Mouse (Mus musculus) kidney, adult 2 months (tissue): ENCODE data around the gene Ascc1. TPM values are rescaled to one million over a fixed set of nuclear protein-coding genes. Genes with fewer than 3 reads are reported as not detected.

Experiments used
- DNase-seq: peaks from one replicate; pipeline ENCODE4 v3.0.0; 2021
- H3K27ac ChIP-seq: fragments of 200-500 bp; 2 replicates; pipeline ENCODE4 v1.5.1; 2012; ENCODE audit warnings: low read depth, low read length, control low read depth, inconsistent platforms; ENCODE audit not compliant: insufficient read depth
- H3K27me3 ChIP-seq: fragments of 200-500 bp; replicated peaks from 2 replicates; pipeline ENCODE4 v1.6.1; 2012; ENCODE audit warnings: mild to moderate bottlenecking, moderate library complexity, low read length, inconsistent platforms; ENCODE audit not compliant: control insufficient read depth, insufficient read depth
- H3K36me3 ChIP-seq: fragments of 200-500 bp; 2 replicates; pipeline ENCODE4 v1.6.1; 2012; ENCODE audit warnings: mild to moderate bottlenecking, moderate library complexity, low read length, inconsistent platforms; ENCODE audit not compliant: control insufficient read depth, insufficient read depth
- H3K4me1 ChIP-seq: fragments of 200-500 bp; 2 replicates; pipeline ENCODE4 v1.6.1; 2011; ENCODE audit warnings: low read length; ENCODE audit not compliant: control insufficient read depth, insufficient read depth
- H3K4me3 ChIP-seq: fragments of 200-500 bp; 2 replicates; pipeline ENCODE4 v1.5.1; 2011; ENCODE audit warnings: mild to moderate bottlenecking, low read depth, low read length, control low read depth; ENCODE audit not compliant: insufficient read depth
- CTCF ChIP-seq: fragments of 200-500 bp; conservative IDR thresholded peaks from 2 replicates; pipeline ENCODE4 v1.5.1; 2011; ENCODE audit warnings: low read depth, mild to moderate bottlenecking, control low read depth, low read length, moderate library complexity, mixed read lengths; ENCODE audit not compliant: insufficient read depth, insufficient read length
- POLR2A ChIP-seq: fragments of 200-500 bp; IDR thresholded peaks from one replicate; pipeline ENCODE4 v1.6.1; 2011; ENCODE audit warnings: low read depth, low read length, control low read depth
- whole genome bisulfite sequencing: fragments of 180-500 bp; shearing (Covaris S2); methylation state at CpG from one replicate; pipeline ENCODE4 v1.1.7; 2018; 5-methylcytosine and 5-hydroxymethylcytosine counted together
- polyA plus RNA-seq: library from polyadenylated mRNA; depleted of rRNA; stranded (reverse); fragments of >200 nt; gene quantifications from 2 replicates; pipeline ENCODE4 v1.2.3, GENCODE M21; 2012

Gene Ascc1
- polyA plus RNA-seq, 1 experiment = 132 TPM

DNA sequence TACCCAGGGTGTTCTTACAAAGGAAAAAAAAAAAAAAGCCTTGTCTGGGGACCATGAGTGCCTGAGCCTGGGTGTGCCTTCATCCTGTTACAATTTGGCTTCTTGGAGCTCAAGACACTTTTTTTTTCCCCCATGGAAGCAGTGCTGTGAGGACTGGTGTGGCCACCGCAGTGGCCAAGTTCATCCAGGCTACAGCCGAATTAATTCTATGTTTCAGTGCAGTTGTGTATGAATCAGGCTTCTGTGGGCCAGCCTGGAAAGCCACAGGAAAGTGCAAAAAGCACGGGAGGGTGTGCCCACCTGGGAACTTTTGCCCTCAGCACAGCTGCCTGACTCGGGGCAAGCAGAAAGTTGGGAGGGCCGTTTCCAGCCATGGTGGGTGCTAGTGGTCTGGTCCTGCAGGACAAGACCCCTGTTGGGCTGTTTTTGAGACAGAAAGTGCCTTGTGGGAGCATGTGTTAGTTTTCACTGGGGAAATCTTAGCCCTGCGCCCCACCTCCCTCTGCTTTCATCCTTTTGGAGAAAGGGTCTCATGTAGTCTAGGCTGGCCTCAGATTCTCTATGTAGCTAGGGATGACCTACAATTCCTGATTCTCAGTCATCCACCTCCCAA is 32.0 kb upstream of the Ascc1 start:
- Histone ChIP-seq H3K27me3 (no peaks in the 10 kb centered on the region), H3K27ac (peak overlapping the region; percentile 86), H3K36me3 (no peaks in the 10 kb centered on the region), H3K4me3 (peak overlapping the region; percentile 57), H3K4me1 (peaks cover 45% of the 10 kb centered on the region)
- DNase-seq = peak; percentile 45
- WGBS = 46% methylated on average over 6 of the region's 6 CpGs
- TF ChIP-seq CTCF (no peak), POLR2A (no peak)

DNA sequence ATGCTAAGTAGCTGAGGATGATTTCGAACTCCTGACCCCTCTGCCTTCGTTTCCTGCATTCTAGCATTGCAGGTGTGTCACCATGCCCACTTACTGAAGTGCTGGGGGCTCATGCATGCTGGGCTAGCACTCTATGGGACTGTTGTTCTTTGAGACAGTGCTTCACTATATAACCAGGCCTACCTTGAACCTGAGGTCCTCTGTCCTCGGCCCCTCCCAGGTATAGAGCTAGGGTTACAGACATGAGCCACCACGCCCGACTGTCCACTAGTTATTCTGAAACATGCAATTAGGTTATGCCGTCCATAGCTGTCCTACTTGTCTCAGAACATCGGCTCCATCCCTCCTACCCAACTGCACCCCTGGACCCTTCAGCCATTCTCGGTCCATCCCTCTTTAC is 30.8 kb upstream of the Ascc1 start:
- Histone ChIP-seq H3K27ac (no peak overlapping the region), H3K36me3 (no peaks in the 10 kb centered on the region), H3K27me3 (no peaks in the 10 kb centered on the region), H3K4me1 (peaks cover 45% of the 10 kb centered on the region), H3K4me3 (no peak overlapping the region)
- TF ChIP-seq CTCF = no peak
- TF ChIP-seq POLR2A = no peak
- 92% methylated on average over 8 of the region's 8 CpGs for WGBS
- no peak for DNase-seq

DNA sequence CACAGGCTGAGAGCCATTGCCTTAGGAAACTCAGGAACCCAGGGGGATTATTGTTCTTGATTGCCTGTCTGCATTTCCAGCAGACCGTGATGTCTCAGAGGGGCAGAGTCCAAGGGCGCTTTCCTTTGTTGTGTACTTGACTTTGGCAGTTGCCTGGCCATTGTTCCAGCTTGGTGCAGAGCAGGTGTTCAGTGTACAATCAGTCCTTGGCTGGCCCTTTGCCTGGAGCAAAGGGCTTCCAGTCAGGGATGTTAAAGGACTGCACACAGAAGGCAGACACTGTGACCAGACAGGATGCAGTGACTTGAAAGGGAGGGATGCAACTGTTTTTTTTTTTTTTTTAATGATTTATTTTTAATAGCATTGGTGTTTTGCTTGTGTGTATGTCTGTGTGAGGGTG is 30.1 kb upstream of the Ascc1 start:
- no peaks in the 10 kb centered on the region for H3K27me3 ChIP-seq
- DNase-seq = peak; percentile 95
- WGBS = 52% methylated on average over 2 of the region's 2 CpGs
- H3K4me3 ChIP-seq = no peak overlapping the region
- H3K36me3 ChIP-seq = no peaks in the 10 kb centered on the region
- 0 out of 2 replicates have a peak overlapping the region, but pooled peaks have one; percentile 77 for H3K27ac ChIP-seq
- TF ChIP-seq CTCF (no peak), POLR2A (no peak)
- peaks cover 47% of the 10 kb centered on the region for H3K4me1 ChIP-seq

DNA sequence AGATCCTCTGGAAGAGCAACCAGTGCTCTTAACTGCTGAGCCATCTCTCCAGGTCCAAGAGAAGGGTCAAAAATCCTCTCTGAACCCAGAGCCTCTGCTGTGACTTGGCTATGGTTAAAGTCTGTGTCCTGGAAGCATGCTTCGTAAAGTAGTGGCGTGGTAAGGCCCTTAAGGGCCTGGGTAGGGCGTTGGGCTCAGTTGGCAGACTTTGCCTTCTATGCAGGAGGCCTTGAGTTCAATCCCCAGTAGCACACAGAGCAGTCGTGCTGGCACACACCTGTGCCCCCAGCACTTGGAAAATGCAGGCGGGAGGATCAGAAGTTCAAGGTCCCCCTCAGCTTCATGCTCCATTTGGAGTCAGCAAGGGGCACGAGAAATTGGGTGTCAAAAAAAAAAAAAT is 29.6 kb upstream of the Ascc1 start:
- peak overlapping the region; percentile 77; the same call in 1 of the 2 replicates for H3K27ac ChIP-seq
- no peaks in the 10 kb centered on the region for H3K36me3 ChIP-seq
- H3K4me3 ChIP-seq = no peak overlapping the region
- 62% methylated on average over 6 of the region's 6 CpGs for WGBS
- DNase-seq = peak; percentile 73
- H3K4me1 ChIP-seq = peaks cover 51% of the 10 kb centered on the region
- TF ChIP-seq POLR2A (no peak), CTCF (no peak)
- no peaks in the 10 kb centered on the region for H3K27me3 ChIP-seq

DNA sequence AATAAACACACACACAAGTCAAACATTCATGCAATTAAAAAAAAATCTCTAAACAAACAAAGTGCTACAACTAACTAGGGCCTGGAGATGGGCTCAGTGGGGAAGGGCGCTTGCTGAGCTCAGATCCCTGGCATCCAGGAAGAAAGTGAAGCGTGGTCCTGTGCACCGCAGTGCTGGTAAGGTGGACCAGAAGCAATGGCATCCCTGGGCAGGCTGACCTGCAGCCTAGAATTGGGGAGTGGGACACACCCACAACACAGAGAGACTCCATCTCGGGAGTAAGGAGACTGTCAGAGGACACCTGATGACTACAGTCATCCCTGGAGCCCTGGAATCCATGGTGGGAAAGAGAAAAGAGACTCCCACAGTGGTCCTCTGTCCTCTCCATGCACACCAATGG is 29.2 kb upstream of the Ascc1 start:
- 80% methylated on average over 4 of the region's 4 CpGs for WGBS

DNA sequence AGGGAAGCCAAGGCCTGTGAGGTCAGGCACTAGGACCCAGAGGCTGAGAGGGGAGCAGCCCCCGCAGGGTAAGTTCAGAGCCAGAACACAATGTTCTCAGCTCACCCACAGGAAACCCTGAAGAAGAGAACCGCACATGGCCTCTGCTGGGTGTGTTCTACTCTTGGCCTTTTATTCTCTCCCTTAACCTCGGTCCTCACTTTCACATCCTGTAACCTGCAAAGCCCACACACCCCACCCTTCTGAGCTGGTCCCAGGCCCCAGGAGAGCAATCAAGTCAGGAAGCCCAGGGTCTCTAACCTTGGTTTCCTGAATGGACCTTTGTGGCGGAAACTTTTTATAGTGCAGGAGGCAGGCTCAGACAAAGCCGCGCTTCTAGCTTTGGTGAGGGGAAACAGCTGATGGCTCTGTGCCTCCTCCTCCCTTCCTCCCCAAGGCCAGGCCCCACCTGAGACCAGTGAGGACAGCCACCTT is 28.4 kb upstream of the Ascc1 start:
- H3K4me1 ChIP-seq = peaks cover 64% of the 10 kb centered on the region
- TF ChIP-seq CTCF = no peak
- TF ChIP-seq POLR2A = no peak
- H3K27me3 ChIP-seq = no peaks in the 10 kb centered on the region
- 18% methylated on average over 6 of the region's 6 CpGs for WGBS
- no peaks in the 10 kb centered on the region for H3K36me3 ChIP-seq
- no peak overlapping the region for H3K4me3 ChIP-seq
- peak; percentile 92 for DNase-seq
- peak overlapping the region; percentile 77 for H3K27ac ChIP-seq

More for the DNA sequence above, 29.2 kb upstream of the Ascc1 start:
- H3K4me1 ChIP-seq = peaks cover 55% of the 10 kb centered on the region
- no peaks in the 10 kb centered on the region for H3K36me3 ChIP-seq
- no peaks in the 10 kb centered on the region for H3K27me3 ChIP-seq
- no peak for DNase-seq
- H3K4me3 ChIP-seq = no peak overlapping the region
- no peak for TF ChIP-seq CTCF
- no peak for TF ChIP-seq POLR2A
- peak overlapping the region; percentile 77 for H3K27ac ChIP-seq

DNA sequence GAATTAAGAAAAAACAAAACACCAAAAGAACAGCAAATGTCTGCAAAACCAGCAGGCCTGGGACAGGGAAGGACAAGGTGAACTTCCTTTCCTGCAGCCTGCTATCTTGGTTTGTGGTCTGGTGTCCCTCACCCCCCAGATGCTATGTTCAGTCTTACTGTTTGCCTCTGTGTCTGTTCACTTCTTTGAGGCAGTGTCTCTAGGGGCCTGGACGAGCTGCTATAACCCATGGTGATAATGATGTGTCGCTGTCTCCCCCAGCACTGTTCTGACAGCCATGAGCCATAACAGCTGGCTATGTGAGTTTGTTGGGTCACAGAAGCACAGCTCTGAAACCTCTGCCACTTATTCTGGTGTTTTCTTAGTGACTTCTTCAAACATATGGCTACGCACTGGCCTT is 27.8 kb upstream of the Ascc1 start:
- Histone ChIP-seq H3K4me1 (peaks cover 66% of the 10 kb centered on the region), H3K27me3 (no peaks in the 10 kb centered on the region), H3K36me3 (no peaks in the 10 kb centered on the region), H3K4me3 (no peak overlapping the region), H3K27ac (peak overlapping the region; percentile 77)
- WGBS = 70% methylated on average over 3 of the region's 3 CpGs
- TF ChIP-seq POLR2A = no peak
- no peak for TF ChIP-seq CTCF
- DNase-seq = no peak

DNA sequence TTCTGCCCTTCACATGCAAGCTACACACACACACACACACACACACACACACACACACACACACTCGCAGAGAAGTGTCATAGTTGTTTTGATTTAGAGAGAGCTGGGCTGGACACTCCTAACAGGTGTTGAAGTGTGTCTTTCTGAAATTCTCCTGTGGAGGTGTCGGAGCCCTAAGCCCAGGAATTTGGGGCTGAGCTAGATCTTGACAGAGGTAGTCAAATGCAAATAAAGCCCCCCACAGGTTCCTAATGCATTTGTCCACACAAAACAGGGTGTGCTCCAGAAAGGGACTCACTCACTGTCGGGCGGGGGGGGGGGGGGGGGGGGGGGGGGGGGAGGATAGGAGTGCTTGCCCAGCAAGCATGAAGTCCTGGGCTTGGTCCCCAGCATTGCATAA is 25.5 kb upstream of the Ascc1 start:
- H3K36me3 ChIP-seq = no peaks in the 10 kb centered on the region
- no peak overlapping the region for H3K27ac ChIP-seq
- no peak for DNase-seq
- H3K4me1 ChIP-seq = peaks cover 56% of the 10 kb centered on the region
- H3K4me3 ChIP-seq = no peak overlapping the region
- H3K27me3 ChIP-seq = no peaks in the 10 kb centered on the region
- 64% methylated on average over 3 of the region's 4 CpGs for WGBS
- no peak for TF ChIP-seq POLR2A
